Comparison of ENCODE assay signal across 8 mouse cellular contexts in genomic region chr2:166030256-166030995, GRCm38 (mm10). TPM values are rescaled to one million over a fixed set of nuclear protein-coding genes. Genes with fewer than 3 reads are reported as not detected.
A peak's percentile ranks its signal among the peaks of the same experiment; 100 is the strongest.
DNase-seq lines count a peak whose midpoint lies in the region; ATAC-seq lines count a peak whose summit lies in the region.

No protein-coding gene starts in this region.

- peak; percentile 55 for DNase-seq in CD4-positive, CD25-positive, alpha-beta regulatory T cell, adult 2 months (ENCODE audit: low read depth, low spot score)
- DNase-seq in T-cell, adult 2 months (ENCODE audit: low spot score): peak; percentile 15
- DNase-seq in adipocyte (ENCODE audit: low spot score): no peak
- DNase-seq in layer of hippocampus, adult 11-12 months (ENCODE audit: low spot score): no peak
- no peak for DNase-seq in gastrocnemius, postnatal 14 days

- WGBS in heart, embryonic 11.5 days (ENCODE audit: insufficient replicate concordance): 6% methylated on average over 13 of the region's 13 CpGs
- 6% methylated on average over 13 of the region's 13 CpGs for WGBS in limb, embryonic 13.5 days
- WGBS in midbrain, embryonic 13.5 days: 15% methylated on average over 13 of the region's 13 CpGs

- H3K9ac ChIP-seq in heart, embryonic 11.5 days (ENCODE audit: low read depth, low read length): no peak overlapping the region
- H3K9ac ChIP-seq in limb, embryonic 13.5 days: no peak overlapping the region
- H3K9ac ChIP-seq in midbrain, embryonic 13.5 days (replicated peaks): peak overlapping the region; percentile 21; the same call in 1 of the 2 replicates

- H3K27me3 ChIP-seq in heart, embryonic 11.5 days (ENCODE audit: control insufficient read depth, insufficient read depth, low read length): no peaks in the 10 kb centered on the region
- no peaks in the 10 kb centered on the region for H3K27me3 ChIP-seq in limb, embryonic 13.5 days
- H3K27me3 ChIP-seq in midbrain, embryonic 13.5 days: no peaks in the 10 kb centered on the region

- H3K4me2 ChIP-seq in heart, embryonic 11.5 days: peak overlapping the region; percentile 66
- H3K4me2 ChIP-seq in limb, embryonic 13.5 days (replicated peaks): peak overlapping the region; percentile 59
- H3K4me2 ChIP-seq in midbrain, embryonic 13.5 days (replicated peaks): peak overlapping the region; percentile 33

- peaks cover 29% of the 10 kb centered on the region for H3K4me1 ChIP-seq in heart, embryonic 11.5 days (ENCODE audit: control insufficient read depth, insufficient read depth, low read length)
- H3K4me1 ChIP-seq in limb, embryonic 13.5 days: peaks cover 41% of the 10 kb centered on the region
- H3K4me1 ChIP-seq in midbrain, embryonic 13.5 days (replicated peaks): peaks cover 32% of the 10 kb centered on the region

- ATAC-seq in heart, embryonic 11.5 days (replicated peaks; ENCODE audit: insufficient number of reproducible peaks, low FRiP score, low TSS enrichment): no peak
- ATAC-seq in limb, embryonic 13.5 days (ENCODE audit: low FRiP score, low read depth): no peak
- ATAC-seq in midbrain, embryonic 13.5 days: no peak

- intact Hi-C loops in gastrocnemius, postnatal 14 days (cut with DNase I; ENCODE audit: low total_unique reads): no loop called here

- peak overlapping the region; percentile 83 for H3K27ac ChIP-seq in heart, embryonic 11.5 days (ENCODE audit: low read depth, low read length)
- H3K27ac ChIP-seq in limb, embryonic 13.5 days: peak overlapping the region; percentile 90
- H3K27ac ChIP-seq in midbrain, embryonic 13.5 days: peak overlapping the region; percentile 79

- no peaks in the 10 kb centered on the region for H3K9me3 ChIP-seq in heart, embryonic 11.5 days (replicated peaks; ENCODE audit: control insufficient read depth, low read length)
- H3K9me3 ChIP-seq in limb, embryonic 13.5 days: no peaks in the 10 kb centered on the region
- no peaks in the 10 kb centered on the region for H3K9me3 ChIP-seq in midbrain, embryonic 13.5 days

- H3K4me3 ChIP-seq in heart, embryonic 11.5 days (ENCODE audit: low read depth, low read length): peak overlapping the region; percentile 28
- peak overlapping the region; percentile 24 for H3K4me3 ChIP-seq in limb, embryonic 13.5 days
- H3K4me3 ChIP-seq in midbrain, embryonic 13.5 days (replicated peaks): no peak overlapping the region

- no peaks in the 10 kb centered on the region for H3K36me3 ChIP-seq in heart, embryonic 11.5 days (ENCODE audit: control insufficient read depth, insufficient read depth, low read length)
- H3K36me3 ChIP-seq in limb, embryonic 13.5 days: 0 out of 2 replicates have a peak, but pooled peaks cover 2% of the 10 kb centered on the region
- H3K36me3 ChIP-seq in midbrain, embryonic 13.5 days: no peaks in the 10 kb centered on the region

RNA-seq across cellular contexts. Expression of gene Ncoa3, which starts 38.0 kb away (rescaled TPM):
- 14.2 and 15.6 TPM in 2 replicates for polyA plus RNA-seq in heart, embryonic 11.5 days (2014; fragmentation: Nextera tagmentation; extraction: Ambion mirVana)
- polyA plus RNA-seq in limb, embryonic 13.5 days (2015; fragmentation: Nextera tagmentation; extraction: Ambion mirVana): 14.0 and 17.4 TPM in 2 replicates
- 14.3 and 14.4 TPM in 2 replicates for polyA plus RNA-seq in midbrain, embryonic 13.5 days (2015; fragmentation: Nextera tagmentation; extraction: Ambion mirVana)
- 10 to 100 TPM; 11.1 to 13.9 TPM for total RNA-seq in gastrocnemius, postnatal 14 days (2021)

Comparison
In these comparisons a context has a peak if more than half of its experiments do, and no peak if none do; other contexts are left out.
1. DNase-seq: peak in CD4-positive, CD25-positive, alpha-beta regulatory T cell, adult 2 months (single experiment) and T-cell, adult 2 months (single experiment); none in adipocyte (single experiment), layer of hippocampus, adult 11-12 months (single experiment) and gastrocnemius, postnatal 14 days (single experiment).
2. Peak in every context shown above with its lines, with median percentiles within 50 percentile points of each other: H3K27ac ChIP-seq and H3K4me2 ChIP-seq.